Mouse (Mus musculus): ENCODE results near the gene Rapgef6.

Gene Rapgef6

DNA sequence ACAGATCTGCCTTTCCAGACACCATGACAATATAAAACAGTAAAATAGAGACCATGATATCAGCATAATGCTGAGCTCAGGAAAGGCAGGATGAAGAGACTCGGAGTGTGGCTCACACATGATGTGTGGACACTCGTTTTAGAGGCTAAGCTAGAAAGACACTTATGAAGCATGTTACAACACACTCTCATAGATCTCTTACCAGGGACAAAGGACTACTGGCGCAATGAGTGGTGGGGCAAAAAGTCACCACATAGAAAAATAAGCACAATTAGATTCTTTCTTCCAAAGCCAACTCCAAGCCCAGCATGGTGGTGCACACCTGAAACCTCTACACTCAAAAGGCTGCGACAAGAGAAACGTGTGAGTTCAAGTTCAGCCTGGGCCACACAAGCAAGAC lies 208.3 kb downstream of the Rapgef6 start:
- intact Hi-C loops (cut with DNase I) = no loop called here

GRCm38 (mm10) chr11:54731367-54731766 lies 208.7 kb downstream of the Rapgef6 start:
- intact Hi-C loops (cut with DNase I) = no loop called here

- intact Hi-C loops (cut with DNase I) = no loop called here
Measured at GRCm38 (mm10) chr11:54733546-54733945, 210.9 kb downstream of the Rapgef6 start.

DNA sequence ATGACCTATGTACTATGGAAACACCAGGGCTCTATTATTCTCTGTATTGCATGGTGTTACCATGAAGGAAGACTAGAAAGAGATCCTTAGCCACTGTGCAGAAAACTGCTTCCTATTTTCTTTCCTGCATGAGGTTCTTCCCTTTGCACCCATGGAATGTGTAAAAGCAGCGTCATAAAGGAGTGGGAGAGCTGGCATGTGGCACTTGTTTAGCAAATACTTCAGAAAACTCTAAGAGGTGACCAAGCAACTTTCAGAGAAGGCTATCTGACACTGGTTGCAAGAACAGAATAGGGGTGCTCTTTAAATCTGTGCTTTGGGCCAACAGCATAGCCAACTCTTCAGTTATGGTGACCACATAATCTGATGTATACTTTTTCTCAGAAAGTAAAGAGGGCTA lies 212.5 kb downstream of the Rapgef6 start:
- intact Hi-C loops (cut with DNase I) = no loop called here

DNA sequence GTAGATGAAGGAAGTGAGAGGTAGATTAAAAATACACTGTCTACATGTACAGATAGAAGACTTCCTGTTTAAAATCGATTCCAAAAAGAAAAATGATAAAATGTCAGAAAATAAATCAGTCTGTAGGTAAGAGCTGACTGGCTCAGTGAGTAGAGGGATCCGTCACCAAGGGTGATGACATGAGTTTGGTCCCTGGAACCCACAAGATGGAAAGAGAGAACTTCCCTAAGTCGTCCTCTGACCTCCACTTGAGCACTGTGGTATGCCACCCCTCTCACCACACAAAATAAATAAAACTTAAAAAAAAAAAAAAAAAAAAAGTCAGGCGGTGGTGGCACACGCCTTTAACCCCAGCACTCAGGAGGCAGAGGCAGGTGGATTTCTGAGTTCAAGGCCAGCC lies 214.3 kb downstream of the Rapgef6 start:
- intact Hi-C loops (cut with DNase I) = no loop called here

- intact Hi-C loops (cut with DNase I) = no loop called here
Measured at GRCm38 (mm10) chr11:54739012-54739750, 216.5 kb downstream of the Rapgef6 start.

- intact Hi-C loops (cut with DNase I) = no loop called here
Measured at GRCm38 (mm10) chr11:54741330-54741729, 218.7 kb downstream of the Rapgef6 start.

GRCm38 (mm10) chr11:54744231-54744630 lies 221.6 kb downstream of the Rapgef6 start:
- intact Hi-C loops (cut with DNase I) = no loop called here

Small RNAs within 50 kb of the gene (microRNA-seq; reads per million reads assigned to microRNA genes)
- gene Gm26116 = 0 reads per million in 2 experiments
